Mouse (Mus musculus) lung, adult 2 months (tissue): ENCODE data around the gene Pitpnc1.

Source experiments
- CTCF ChIP-seq: fragments of 200-500 bp; IDR thresholded peaks from 2 replicates; pipeline ENCODE4 v1.5.1; 2011; ENCODE audit warnings: mild to moderate bottlenecking, low read length, control low read depth; ENCODE audit not compliant: insufficient read depth
- POLR2A ChIP-seq: fragments of 200-500 bp; IDR thresholded peaks from 2 replicates; pipeline ENCODE4 v1.6.1; 2011; ENCODE audit warnings: low read depth, mild to moderate bottlenecking, control low read depth, low read length, borderline replicate concordance; ENCODE audit errors: extremely low read depth

DNA sequence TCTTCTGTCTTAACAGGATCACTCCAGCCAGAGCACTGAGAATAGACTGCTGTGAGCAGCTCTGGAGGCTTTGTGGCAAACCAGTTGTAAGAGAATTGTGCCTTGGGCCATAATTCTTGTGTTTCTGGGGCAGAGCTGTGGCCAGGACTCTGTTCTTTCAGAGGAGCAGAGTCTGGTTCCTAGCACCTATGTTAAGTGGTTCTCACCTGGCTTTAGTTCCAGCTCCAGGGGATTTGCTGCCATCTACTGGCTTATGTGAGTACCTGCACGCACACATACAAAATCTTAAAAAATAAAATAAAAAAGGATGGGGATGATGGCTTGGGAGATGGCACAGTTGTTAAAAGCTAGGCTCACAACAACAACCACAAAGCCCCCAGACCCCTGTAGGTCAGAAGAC lies 311.5 kb downstream of the Pitpnc1 start:
- TF ChIP-seq CTCF (0 out of 2 replicates have a peak, but pooled peaks have one; percentile 26), POLR2A (no peak)
